Mouse (Mus musculus): ENCODE measurements at regions not wholly inside any gene's neighbourhood (a gene's known extent, or its start where the extent isn't known, plus 50 kb on each side); places are given as distances from the start of the nearest gene placed in this dataset.

- TF ChIP-seq EP300 (IDR thresholded peaks at IDR 0.05) (no peak), CTCF (IDR thresholded peaks at IDR 0.05) (no peak)
Measured at GRCm38 (mm10) chr1:186905942-186906341, 61.3 kb upstream of the D1Pas1 start.

Data from lung, postnatal 0 days (tissue).